Mouse (Mus musculus): ENCODE results near the gene Ank.

DNA sequence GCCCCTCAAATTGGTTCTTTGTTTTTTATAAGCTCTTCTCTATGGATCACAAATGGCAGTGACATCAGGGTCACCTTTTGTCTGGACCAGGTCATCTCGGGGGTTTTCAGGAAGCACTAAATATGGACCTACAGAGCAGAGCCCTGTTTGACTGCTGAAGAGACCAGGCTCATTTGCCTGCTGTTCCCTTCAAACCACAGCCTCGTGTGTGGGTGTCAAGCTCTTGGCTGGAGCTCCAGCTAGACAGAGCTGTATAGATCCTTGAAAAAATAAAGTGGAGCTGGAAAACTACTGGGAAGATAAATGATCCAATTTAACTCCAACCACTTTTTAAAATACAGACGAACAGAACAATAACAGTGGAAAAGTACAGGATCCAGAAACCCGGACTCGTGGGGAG, 70.3 kb downstream of the Ank start:
- TF ChIP-seq TAL1 (IDR thresholded peaks at IDR 0.05; ENCODE audit: low read length) (no peak), GATA1 (IDR thresholded peaks at IDR 0.05; ENCODE audit: low read length) (no peak)

Data from erythroblast, embryonic 14.5 days (primary cell).